Mouse (Mus musculus): ENCODE measurements at regions not wholly inside any gene's neighbourhood (a gene's known extent, or its start where the extent isn't known, plus 50 kb on each side); places are given as distances from the start of the nearest gene placed in this dataset.

- Histone ChIP-seq H3K4me1 (ENCODE audit: insufficient read depth) (no peaks in the 10 kb centered on the region), H3K27me3 (ENCODE audit: insufficient read depth, low read length) (no peaks in the 10 kb centered on the region), H3K27ac (ENCODE audit: low read depth) (no peak overlapping the region), H3K9ac (replicated peaks) (no peak overlapping the region), H3K36me3 (replicated peaks; ENCODE audit: insufficient read depth, low read length) (no peaks in the 10 kb centered on the region), H3K4me3 (ENCODE audit: low read depth, low read length) (no peak overlapping the region), H3K9me3 (ENCODE audit: low read length) (no peaks in the 10 kb centered on the region), H3K4me2 (ENCODE audit: low read depth, low read length) (no peak overlapping the region)
- DNase-seq (no peak), ATAC-seq (no peak)
- 58% methylated on average over 4 of the region's 4 CpGs for WGBS (ENCODE audit: insufficient replicate concordance)
- TF ChIP-seq EP300 (IDR thresholded peaks at IDR 0.05; ENCODE audit: low read depth) (no peak), CTCF (IDR thresholded peaks at IDR 0.05; ENCODE audit: low read depth) (no peak)
Observed at GRCm38 (mm10) chr4:87696921-87697320, 336.2 kb downstream of the Mllt3 start.

GRCm38 (mm10) chr4:87695811-87696210 is 337.4 kb downstream of the Mllt3 start:
- no peaks in the 10 kb centered on the region for H3K36me3 ChIP-seq (replicated peaks; ENCODE audit: insufficient read depth, low read length)
- no peak overlapping the region for H3K27ac ChIP-seq (ENCODE audit: low read depth)
- DNase-seq (no peak), ATAC-seq (no peak)
- no peaks in the 10 kb centered on the region for H3K9me3 ChIP-seq (ENCODE audit: low read length)
- no peak for TF ChIP-seq CTCF (IDR thresholded peaks at IDR 0.05; ENCODE audit: low read depth)
- no peak for TF ChIP-seq EP300 (IDR thresholded peaks at IDR 0.05; ENCODE audit: low read depth)
- H3K27me3 ChIP-seq (ENCODE audit: insufficient read depth, low read length) = no peaks in the 10 kb centered on the region
- no peak overlapping the region for H3K4me2 ChIP-seq (ENCODE audit: low read depth, low read length)
- H3K4me3 ChIP-seq (ENCODE audit: low read depth, low read length) = no peak overlapping the region
- WGBS (ENCODE audit: insufficient replicate concordance) = 80% methylated on average over 5 of the region's 5 CpGs
- H3K9ac ChIP-seq (replicated peaks) = no peak overlapping the region
- H3K4me1 ChIP-seq (ENCODE audit: insufficient read depth) = no peaks in the 10 kb centered on the region

- no peak for DNase-seq
- 71% methylated on average over 2 of the region's 2 CpGs for WGBS (ENCODE audit: insufficient replicate concordance)
- Histone ChIP-seq H3K4me1 (ENCODE audit: insufficient read depth) (no peaks in the 10 kb centered on the region), H3K9ac (replicated peaks) (no peak overlapping the region), H3K27ac (ENCODE audit: low read depth) (no peak overlapping the region), H3K4me2 (ENCODE audit: low read depth, low read length) (no peak overlapping the region), H3K9me3 (ENCODE audit: low read length) (no peaks in the 10 kb centered on the region), H3K4me3 (ENCODE audit: low read depth, low read length) (no peak overlapping the region), H3K36me3 (replicated peaks; ENCODE audit: insufficient read depth, low read length) (no peaks in the 10 kb centered on the region), H3K27me3 (ENCODE audit: insufficient read depth, low read length) (no peaks in the 10 kb centered on the region)
- ATAC-seq = no peak
- no peak for TF ChIP-seq CTCF (IDR thresholded peaks at IDR 0.05; ENCODE audit: low read depth)
Observed at GRCm38 (mm10) chr4:87692741-87693140, 340.4 kb downstream of the Mllt3 start.

GRCm38 (mm10) chr4:87684952-87685351 is 348.2 kb downstream of the Mllt3 start:
- WGBS (ENCODE audit: insufficient replicate concordance) = 79% methylated on average over 1 of the region's 1 CpGs
- Histone ChIP-seq H3K4me2 (ENCODE audit: low read depth, low read length) (no peak overlapping the region), H3K9me3 (ENCODE audit: low read length) (no peaks in the 10 kb centered on the region), H3K27me3 (ENCODE audit: insufficient read depth, low read length) (no peaks in the 10 kb centered on the region), H3K4me1 (ENCODE audit: insufficient read depth) (no peaks in the 10 kb centered on the region), H3K36me3 (replicated peaks; ENCODE audit: insufficient read depth, low read length) (no peaks in the 10 kb centered on the region), H3K4me3 (ENCODE audit: low read depth, low read length) (no peak overlapping the region), H3K9ac (replicated peaks) (no peak overlapping the region), H3K27ac (ENCODE audit: low read depth) (no peak overlapping the region)
- ATAC-seq = no peak
- no peak for DNase-seq
- TF ChIP-seq CTCF (IDR thresholded peaks at IDR 0.05; ENCODE audit: low read depth) (no peak), EP300 (IDR thresholded peaks at IDR 0.05; ENCODE audit: low read depth) (no peak)

- WGBS (ENCODE audit: insufficient replicate concordance) = 65% methylated on average over 2 of the region's 2 CpGs
- Histone ChIP-seq H3K4me1 (ENCODE audit: insufficient read depth) (no peaks in the 10 kb centered on the region), H3K27me3 (ENCODE audit: insufficient read depth, low read length) (no peaks in the 10 kb centered on the region), H3K9ac (replicated peaks) (no peak overlapping the region), H3K36me3 (replicated peaks; ENCODE audit: insufficient read depth, low read length) (no peaks in the 10 kb centered on the region), H3K9me3 (ENCODE audit: low read length) (no peaks in the 10 kb centered on the region), H3K4me3 (ENCODE audit: low read depth, low read length) (no peak overlapping the region), H3K4me2 (ENCODE audit: low read depth, low read length) (no peak overlapping the region), H3K27ac (ENCODE audit: low read depth) (no peak overlapping the region)
- TF ChIP-seq EP300 (IDR thresholded peaks at IDR 0.05; ENCODE audit: low read depth) (no peak), CTCF (IDR thresholded peaks at IDR 0.05; ENCODE audit: low read depth) (no peak)
- DNase-seq (peak; percentile 14), ATAC-seq (no peak)
Observed at GRCm38 (mm10) chr4:87682783-87683182, 350.4 kb downstream of the Mllt3 start.

GRCm38 (mm10) chr4:87671101-87671500 is 362.1 kb downstream of the Mllt3 start:
- H3K4me2 ChIP-seq (ENCODE audit: low read depth, low read length) = no peak overlapping the region
- ATAC-seq (no peak), DNase-seq (no peak)
- H3K9me3 ChIP-seq (ENCODE audit: low read length) = no peaks in the 10 kb centered on the region
- no peaks in the 10 kb centered on the region for H3K36me3 ChIP-seq (replicated peaks; ENCODE audit: insufficient read depth, low read length)
- H3K27ac ChIP-seq (ENCODE audit: low read depth) = no peak overlapping the region
- H3K4me3 ChIP-seq (ENCODE audit: low read depth, low read length) = no peak overlapping the region
- 60% methylated on average over 3 of the region's 3 CpGs for WGBS (ENCODE audit: insufficient replicate concordance)
- H3K4me1 ChIP-seq (ENCODE audit: insufficient read depth) = no peaks in the 10 kb centered on the region
- no peak for TF ChIP-seq EP300 (IDR thresholded peaks at IDR 0.05; ENCODE audit: low read depth)
- TF ChIP-seq CTCF (IDR thresholded peaks at IDR 0.05; ENCODE audit: low read depth) = no peak
- no peak overlapping the region for H3K9ac ChIP-seq (replicated peaks)
- H3K27me3 ChIP-seq (ENCODE audit: insufficient read depth, low read length) = no peaks in the 10 kb centered on the region

- TF ChIP-seq CTCF (IDR thresholded peaks at IDR 0.05; ENCODE audit: low read depth) (no peak), EP300 (IDR thresholded peaks at IDR 0.05; ENCODE audit: low read depth) (no peak)
- DNase-seq (no peak), ATAC-seq (no peak)
- WGBS (ENCODE audit: insufficient replicate concordance) = 62% methylated on average over 2 of the region's 2 CpGs
- H3K4me2 ChIP-seq (ENCODE audit: low read depth, low read length) = no peak overlapping the region
- H3K27ac ChIP-seq (ENCODE audit: low read depth) = no peak overlapping the region
- H3K4me3 ChIP-seq (ENCODE audit: low read depth, low read length) = no peak overlapping the region
- no peaks in the 10 kb centered on the region for H3K4me1 ChIP-seq (ENCODE audit: insufficient read depth)
- no peaks in the 10 kb centered on the region for H3K27me3 ChIP-seq (ENCODE audit: insufficient read depth, low read length)
- no peak overlapping the region for H3K9ac ChIP-seq (replicated peaks)
- no peaks in the 10 kb centered on the region for H3K9me3 ChIP-seq (ENCODE audit: low read length)
- no peaks in the 10 kb centered on the region for H3K36me3 ChIP-seq (replicated peaks; ENCODE audit: insufficient read depth, low read length)
Observed at GRCm38 (mm10) chr4:87670167-87670566, 363.0 kb downstream of the Mllt3 start.

All from liver, postnatal 0 days (tissue).